Mouse (Mus musculus) adrenal gland, adult 8-10 months (tissue): Measurements from ENCODE around the gene Ppig. TPM values are rescaled to one million over a fixed set of nuclear protein-coding genes. Genes with fewer than 3 reads are reported as not detected.

Source experiments
- DNase-seq: peaks from one replicate; pipeline ENCODE4 v3.0.0; 2022
- total RNA-seq, 4 experiments: library from RNA; stranded (reverse); gene quantifications; 2 replicates each; pipeline ENCODE4 v1.2.4; 2022

The Ppig gene
- total RNA-seq, 4 experiments from 2014 or later: 53.1 to 68.6 (median 61.8) TPM

DNA sequence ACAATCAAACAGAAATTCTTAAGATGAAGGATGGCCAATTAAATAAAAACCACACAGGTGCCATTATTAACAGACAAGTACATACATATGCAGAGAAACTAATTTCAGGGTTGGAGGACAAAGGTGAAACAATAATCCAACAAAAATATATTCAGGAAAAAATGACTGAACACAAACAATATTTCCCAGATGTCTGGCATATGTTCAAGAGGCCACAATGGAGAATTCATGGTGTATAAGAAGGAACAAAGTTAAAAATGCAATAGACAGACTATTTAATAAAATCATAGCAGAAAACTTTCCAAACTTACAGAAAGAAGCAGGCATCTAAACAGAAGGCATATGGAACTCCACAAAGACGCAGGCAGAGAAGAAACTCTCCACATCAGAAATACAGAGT is 42.4 kb downstream of the Ppig start:
- no peak for DNase-seq

DNA sequence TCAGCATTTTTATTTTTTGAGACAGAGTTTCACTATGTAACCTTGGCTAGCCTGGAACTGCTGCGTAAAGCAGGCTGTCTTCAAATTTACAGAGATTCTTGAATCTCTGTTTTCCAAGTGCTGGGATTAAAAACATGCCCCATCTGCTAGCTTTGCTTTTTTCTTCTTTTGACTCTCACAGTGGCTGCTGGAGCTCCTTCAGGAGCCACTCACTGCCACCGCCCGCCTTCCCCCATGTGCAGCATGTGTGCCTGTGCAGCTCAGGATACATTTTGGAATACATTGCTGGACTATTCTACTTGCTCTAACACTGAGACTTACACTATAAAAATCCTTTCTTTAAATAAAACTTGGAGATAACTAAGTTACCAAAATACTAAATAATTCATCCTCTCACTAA is 51.0 kb downstream of the Ppig start:
- no peak for DNase-seq

DNA sequence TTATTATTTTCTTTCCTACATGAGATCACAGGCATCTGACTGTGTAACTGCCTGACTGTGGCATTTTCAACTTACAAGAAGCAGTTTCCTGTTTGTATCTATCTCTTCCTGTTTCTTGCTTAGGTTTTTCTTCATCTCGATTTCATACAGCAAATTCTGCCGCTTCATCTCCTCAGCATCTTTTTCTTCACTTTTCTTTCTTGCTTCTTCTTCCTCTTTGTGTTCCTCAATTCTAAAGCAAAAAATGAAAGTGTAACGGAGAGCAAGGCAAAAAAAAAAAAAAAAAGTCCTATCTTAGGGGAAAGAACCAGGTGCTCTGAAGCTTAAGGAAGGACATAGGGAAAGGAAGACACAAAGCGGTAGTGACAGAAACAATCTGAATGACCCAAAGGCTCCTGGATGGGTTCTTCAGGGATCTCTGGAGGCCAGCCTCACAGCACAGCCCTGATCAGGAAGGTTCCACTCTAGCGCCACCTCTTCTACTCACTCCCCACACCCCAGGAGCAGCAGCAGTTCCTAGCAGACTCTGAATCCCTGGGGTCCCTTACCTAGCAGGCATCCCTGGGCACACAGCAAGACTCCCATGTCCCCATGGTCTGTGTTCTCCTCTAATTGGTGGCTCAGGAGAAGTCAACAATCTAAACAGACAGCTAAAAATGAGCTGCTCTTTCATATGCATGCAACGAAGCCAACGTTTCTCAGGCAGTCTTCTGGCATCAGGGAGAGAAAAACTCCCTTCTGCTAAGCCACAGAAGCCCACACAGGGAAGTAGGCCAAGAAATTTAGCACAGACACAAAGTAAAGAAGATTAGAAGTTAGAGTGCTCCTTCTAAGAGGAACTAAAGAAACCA is 55.9 kb downstream of the Ppig start:
- DNase-seq: no peak

DNA sequence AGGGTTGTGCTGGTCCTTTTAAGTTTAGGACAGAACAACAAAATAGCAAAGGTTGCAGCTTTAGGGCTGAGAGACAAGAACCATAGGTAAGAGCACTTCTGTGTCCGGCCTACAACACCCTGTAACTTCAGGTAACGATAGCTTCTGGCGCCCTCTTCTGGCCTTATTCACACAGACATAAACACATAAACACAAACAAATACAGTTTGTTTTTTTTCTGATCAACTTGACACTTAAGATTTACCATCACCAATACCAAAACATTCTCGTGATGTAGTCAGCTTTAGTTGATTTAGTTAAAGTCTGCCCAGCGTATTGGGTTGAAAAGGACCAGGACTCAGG is 56.5 kb downstream of the Ppig start:
- DNase-seq: no peak

DNA sequence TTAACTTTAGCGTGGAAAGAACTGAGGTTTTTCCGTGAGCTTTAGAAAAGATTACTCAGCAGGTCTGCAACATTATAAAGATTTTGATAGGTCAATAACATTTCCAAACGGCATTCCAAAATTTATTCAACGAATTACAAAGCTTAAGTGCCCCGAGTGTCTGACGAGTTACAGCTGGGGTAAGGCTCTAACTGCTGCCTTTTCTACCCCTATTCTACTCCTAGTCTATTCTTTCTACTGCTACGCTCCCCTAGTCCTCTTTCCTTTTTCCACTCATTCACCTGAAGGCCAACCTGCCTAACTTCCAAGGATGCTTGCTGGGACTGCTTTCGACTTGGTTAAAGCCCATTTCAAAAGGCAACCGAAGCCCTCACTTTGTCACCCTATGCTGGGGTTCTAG is 66.6 kb downstream of the Ppig start:
- DNase-seq: no peak

DNA sequence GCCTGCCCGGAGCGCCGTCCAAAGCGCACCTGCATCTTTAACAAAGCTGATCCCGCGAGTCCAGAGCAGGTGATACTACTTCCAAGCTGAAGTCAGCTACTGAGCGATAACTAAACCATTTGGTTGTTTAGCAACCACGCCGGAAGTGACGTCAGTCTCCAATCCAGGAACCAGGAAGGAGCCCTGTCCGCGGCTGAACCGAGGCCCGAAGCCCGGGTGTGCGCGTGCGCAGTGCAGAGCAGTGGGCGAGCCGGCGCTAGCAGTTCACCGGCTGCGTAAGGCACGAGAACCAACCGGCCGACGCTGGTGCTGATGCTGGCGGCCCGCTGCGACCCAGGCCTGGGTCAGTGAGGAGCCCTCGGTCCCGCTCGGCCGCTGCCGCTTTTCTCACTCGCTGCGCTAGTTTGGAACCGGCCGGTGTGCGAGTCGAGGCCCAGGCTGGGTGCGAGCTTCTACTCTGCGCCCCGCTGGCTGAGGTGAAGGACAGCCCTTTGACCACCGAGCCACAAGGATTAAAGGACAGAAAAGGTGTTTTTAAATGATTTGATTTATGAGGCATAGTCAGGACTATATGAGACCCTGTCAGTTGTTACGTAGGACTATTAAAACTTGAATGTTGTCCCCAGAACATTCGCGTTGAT is 67.2 kb downstream of the Ppig start, which contains the start of the genes Ccdc173 and Phospho2:
Gene Ccdc173, minus strand, starts transcription at position 147 of the 641 bp plus-strand sequence.
Gene Phospho2, plus strand, starts transcription at position 195 of the 641 bp plus-strand sequence.
- peak; percentile 98 for DNase-seq

DNA sequence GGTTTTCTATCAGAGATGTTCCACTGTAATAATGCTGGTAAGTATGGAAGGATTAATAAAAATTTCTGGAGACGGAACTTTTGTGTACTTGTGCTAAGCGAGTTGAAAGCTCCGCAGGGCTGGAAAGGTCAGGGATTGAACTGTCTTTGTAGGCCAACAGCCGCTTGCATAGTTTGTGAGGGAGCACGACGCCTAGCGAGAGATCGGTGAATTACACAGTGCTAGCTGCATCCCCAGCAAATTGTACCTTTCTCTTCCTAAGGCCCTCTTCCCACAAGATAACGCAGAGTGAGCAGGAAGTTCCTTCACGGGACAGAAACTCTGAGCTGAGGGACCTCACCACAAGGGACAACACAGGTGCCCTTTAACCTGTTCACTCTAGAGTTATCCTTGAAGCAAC is 67.9 kb downstream of the Ppig start:
- DNase-seq: peak; percentile 77

DNA sequence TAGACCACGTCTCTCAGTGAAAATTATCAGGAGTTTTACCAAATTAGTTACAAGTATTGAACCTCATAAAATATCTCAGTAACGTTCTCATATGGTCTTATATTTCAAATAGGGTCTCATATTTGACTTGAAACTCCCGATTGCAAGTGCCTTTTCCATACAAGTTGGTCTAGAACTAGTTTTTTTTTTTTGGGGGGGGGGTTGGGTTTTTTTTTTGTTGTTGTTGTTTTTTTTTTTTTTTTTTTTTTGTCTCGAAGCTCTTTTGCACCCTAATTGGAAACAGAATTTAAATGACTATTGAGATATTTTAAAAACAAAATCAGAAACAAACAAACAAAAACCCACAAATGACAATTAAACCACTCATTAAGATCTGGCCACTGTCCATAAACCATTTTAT is 68.4 kb downstream of the Ppig start:
- no peak for DNase-seq

DNA sequence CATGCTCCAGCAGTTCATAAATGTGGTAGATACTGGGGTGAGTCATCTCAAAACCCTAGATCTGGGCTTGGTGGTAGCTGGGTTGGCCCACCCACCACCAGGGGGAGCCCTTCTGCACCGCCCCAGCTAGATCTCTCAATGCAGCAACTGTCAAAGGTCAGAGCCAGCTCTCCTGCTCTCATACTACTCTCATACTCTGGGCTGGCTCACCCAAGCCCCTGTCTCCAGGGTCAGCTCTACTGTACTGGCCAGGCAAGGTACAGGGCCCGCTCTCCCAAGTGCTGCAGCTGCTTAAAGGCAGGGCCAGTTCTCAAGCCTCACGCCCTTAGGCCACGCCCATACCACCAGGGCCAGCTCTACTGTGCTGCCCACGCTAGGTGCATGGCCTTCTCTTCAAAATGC is 80.6 kb downstream of the Ppig start:
- peak; percentile 76 for DNase-seq

Other genes with a start within 250 kb of the Ppig start
- gene Lrp2, start 136.5 kb upstream of the Ppig start, total RNA-seq: under 1 TPM; 0.15 to 0.42 (median 0.24) TPM
- gene Bbs5, start 75.4 kb upstream of the Ppig start, total RNA-seq: 10 to 100 TPM in 2 of 4 experiments, 1 to 10 TPM in 2; 9.8 to 14.6 (median 10.2) TPM
- gene Klhl41, start 52.4 kb upstream of the Ppig start, total RNA-seq: under 1 TPM; 0.21 to 0.59 (median 0.54) TPM
- 10 to 100 TPM; 21.4 to 26.0 (median 22.6) TPM for gene Fastkd1, start 9.0 kb upstream of the Ppig start, total RNA-seq
- gene Ccdc173, start 67.0 kb downstream of the Ppig start, total RNA-seq: 1 to 10 TPM; 1.9 to 3.9 (median 2.4) TPM
- gene Phospho2, start 67.1 kb downstream of the Ppig start, total RNA-seq: 10 to 100 TPM; 24.4 to 30.8 (median 25.5) TPM
- 10 to 100 TPM; 11.4 to 16.6 (median 14.4) TPM for gene Klhl23, start 99.4 kb downstream of the Ppig start, total RNA-seq
- gene Ssb, start 139.0 kb downstream of the Ppig start, total RNA-seq: 100 to 1,000 TPM; 149 to 159 (median 152) TPM
- gene Mettl5, start 163.1 kb downstream of the Ppig start, total RNA-seq: 10 to 100 TPM; 16.2 to 26.2 (median 21.0) TPM
- gene Ubr3, start 174.7 kb downstream of the Ppig start, total RNA-seq: 10 to 100 TPM; 85.6 to 99.8 (median 95.5) TPM